Mouse (Mus musculus): Measurements from ENCODE around the gene Ubash3b. TPM values are rescaled to one million over a fixed set of nuclear protein-coding genes. Genes with fewer than 3 reads are reported as not detected.

The Ubash3b gene
- polyA plus RNA-seq, 1 experiment from 2014 or later, result 5.2 TPM

DNA sequence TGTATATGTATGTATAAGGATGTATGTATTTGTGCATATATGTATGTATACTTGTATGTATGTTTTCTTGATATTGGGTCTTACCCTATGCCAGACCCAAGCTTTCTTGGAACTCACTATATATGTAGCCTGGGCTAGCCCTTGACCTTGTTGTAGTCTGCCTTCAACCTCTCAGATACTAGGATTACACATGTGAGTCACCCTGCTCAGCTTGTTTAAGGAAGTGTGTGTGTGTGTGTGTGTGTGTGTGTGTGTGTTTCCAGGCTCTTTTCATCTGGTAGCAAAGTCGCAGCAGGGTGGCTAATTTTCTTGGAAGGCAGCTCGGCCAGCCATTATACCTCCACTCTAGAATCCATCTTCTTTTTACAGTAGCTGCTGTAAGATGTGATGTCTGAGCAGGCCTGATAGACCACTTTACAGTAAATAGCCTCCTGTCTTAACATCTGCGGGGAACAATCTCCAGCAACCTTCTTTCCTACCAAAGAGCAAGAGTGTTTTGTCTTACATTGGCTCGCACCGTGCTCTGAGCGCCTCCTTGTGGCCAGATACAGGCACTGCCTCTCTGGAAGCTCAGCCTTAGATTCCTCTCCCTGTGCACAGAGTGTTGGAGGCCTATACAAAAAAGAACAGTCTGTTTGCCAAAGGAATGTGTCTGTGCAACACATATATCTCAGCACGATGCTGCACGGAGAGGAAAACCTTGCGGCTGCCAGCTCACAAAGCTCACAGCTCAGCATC is 29.4 kb upstream of the Ubash3b start:
- Histone ChIP-seq H3K27ac (ENCODE audit: low read length) (no peak overlapping the region), H3K9ac (ENCODE audit: low read length) (no peak overlapping the region), H3K4me3 (ENCODE audit: low read length) (no peak overlapping the region), H3K9me3 (ENCODE audit: control insufficient read depth, low read length) (no peaks in the 10 kb centered on the region), H3K36me3 (ENCODE audit: control insufficient read depth, insufficient read depth, low read length) (no peaks in the 10 kb centered on the region), H3K4me1 (replicated peaks; ENCODE audit: control insufficient read depth, insufficient read depth, low read length) (no peaks in the 10 kb centered on the region), H3K4me2 (ENCODE audit: low read depth, low read length) (no peak overlapping the region), H3K27me3 (ENCODE audit: control insufficient read depth, insufficient read depth, low read depth, low read length) (no peaks in the 10 kb centered on the region)
- 19% methylated on average over 9 of the region's 9 CpGs for WGBS
- peak; percentile 70 for ATAC-seq (ENCODE audit: low read depth)

- H3K4me1 ChIP-seq (replicated peaks; ENCODE audit: control insufficient read depth, insufficient read depth, low read length), result no peaks in the 10 kb centered on the region; the same call in 1 of the 2 replicates
- no peak overlapping the region for H3K9ac ChIP-seq (ENCODE audit: low read length)
- no peak overlapping the region for H3K4me2 ChIP-seq (ENCODE audit: low read depth, low read length)
- H3K4me3 ChIP-seq (ENCODE audit: low read length), result no peak overlapping the region
- WGBS, result 81% methylated on average over 4 of the region's 4 CpGs
- H3K27me3 ChIP-seq (ENCODE audit: control insufficient read depth, insufficient read depth, low read depth, low read length), result no peaks in the 10 kb centered on the region
- ATAC-seq (ENCODE audit: low read depth), result no peak
- H3K27ac ChIP-seq (ENCODE audit: low read length), result no peak overlapping the region
- H3K9me3 ChIP-seq (ENCODE audit: control insufficient read depth, low read length), result no peaks in the 10 kb centered on the region
- H3K36me3 ChIP-seq (ENCODE audit: control insufficient read depth, insufficient read depth, low read length), result no peaks in the 10 kb centered on the region
Observed at GRCm38 (mm10) chr9:41187939-41188338, 26.4 kb upstream of the Ubash3b start.

DNA sequence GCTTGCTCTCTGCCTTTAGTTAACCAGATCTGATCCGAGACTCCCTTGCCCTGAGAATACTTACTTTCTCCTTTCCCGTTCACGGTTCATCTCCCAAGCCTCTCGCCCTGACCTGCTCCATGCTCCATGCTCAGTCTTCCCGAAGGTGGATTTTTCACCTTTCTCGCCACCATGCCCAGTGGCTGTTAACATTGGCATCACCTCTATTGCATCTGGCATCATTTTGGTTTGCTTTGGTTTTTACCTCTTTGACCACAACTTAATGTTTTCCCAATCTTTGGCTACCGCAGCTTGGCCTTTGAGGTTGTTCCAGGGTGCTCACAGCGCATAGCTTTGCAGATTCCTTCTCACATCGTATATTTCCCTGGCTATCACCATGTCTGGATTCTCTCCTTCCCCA is 26.0 kb upstream of the Ubash3b start:
- no peaks in the 10 kb centered on the region; the same call in 1 of the 2 replicates for H3K4me1 ChIP-seq (replicated peaks; ENCODE audit: control insufficient read depth, insufficient read depth, low read length)
- H3K9ac ChIP-seq (ENCODE audit: low read length), result no peak overlapping the region
- no peak overlapping the region for H3K27ac ChIP-seq (ENCODE audit: low read length)
- no peaks in the 10 kb centered on the region for H3K36me3 ChIP-seq (ENCODE audit: control insufficient read depth, insufficient read depth, low read length)
- WGBS, result 84% methylated on average over 9 of the region's 9 CpGs
- H3K9me3 ChIP-seq (ENCODE audit: control insufficient read depth, low read length), result no peaks in the 10 kb centered on the region
- H3K27me3 ChIP-seq (ENCODE audit: control insufficient read depth, insufficient read depth, low read depth, low read length), result no peaks in the 10 kb centered on the region
- ATAC-seq (ENCODE audit: low read depth), result no peak
- no peak overlapping the region for H3K4me2 ChIP-seq (ENCODE audit: low read depth, low read length)
- H3K4me3 ChIP-seq (ENCODE audit: low read length), result no peak overlapping the region

DNA sequence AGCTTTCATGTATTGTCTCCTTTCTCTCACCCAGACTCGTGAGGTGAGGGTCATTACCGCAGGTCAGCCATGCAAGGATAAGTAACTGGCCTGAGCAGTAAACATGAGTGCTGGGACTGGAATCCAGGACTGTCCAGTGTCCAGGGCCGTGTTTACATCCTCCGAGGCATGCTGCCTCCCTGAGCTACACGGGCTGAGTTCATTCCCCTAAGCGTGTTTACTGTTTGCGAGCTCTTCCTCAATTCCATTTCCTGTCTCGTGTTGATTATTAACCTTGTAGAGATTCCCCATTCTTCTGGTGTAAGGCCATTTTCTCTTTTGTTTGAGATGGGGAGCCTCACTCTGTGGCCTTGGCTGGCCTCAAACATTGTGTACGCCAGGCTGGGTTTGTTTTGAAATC is 23.8 kb upstream of the Ubash3b start:
- H3K36me3 ChIP-seq (ENCODE audit: control insufficient read depth, insufficient read depth, low read length), result no peaks in the 10 kb centered on the region
- no peaks in the 10 kb centered on the region; the same call in 1 of the 2 replicates for H3K4me1 ChIP-seq (replicated peaks; ENCODE audit: control insufficient read depth, insufficient read depth, low read length)
- H3K4me2 ChIP-seq (ENCODE audit: low read depth, low read length), result no peak overlapping the region
- H3K27me3 ChIP-seq (ENCODE audit: control insufficient read depth, insufficient read depth, low read depth, low read length), result no peaks in the 10 kb centered on the region
- WGBS, result 36% methylated on average over 9 of the region's 9 CpGs
- H3K9me3 ChIP-seq (ENCODE audit: control insufficient read depth, low read length), result no peaks in the 10 kb centered on the region
- no peak for ATAC-seq (ENCODE audit: low read depth)
- no peak overlapping the region for H3K9ac ChIP-seq (ENCODE audit: low read length)
- H3K4me3 ChIP-seq (ENCODE audit: low read length), result no peak overlapping the region
- no peak overlapping the region for H3K27ac ChIP-seq (ENCODE audit: low read length)

- no peaks in the 10 kb centered on the region for H3K9me3 ChIP-seq (ENCODE audit: control insufficient read depth, low read length)
- ATAC-seq (ENCODE audit: low read depth), result no peak
- H3K4me2 ChIP-seq (ENCODE audit: low read depth, low read length), result no peak overlapping the region
- H3K4me1 ChIP-seq (replicated peaks; ENCODE audit: control insufficient read depth, insufficient read depth, low read length), result no peaks in the 10 kb centered on the region; the same call in 1 of the 2 replicates
- H3K4me3 ChIP-seq (ENCODE audit: low read length), result no peak overlapping the region
- H3K27ac ChIP-seq (ENCODE audit: low read length), result no peak overlapping the region
- no peak overlapping the region for H3K9ac ChIP-seq (ENCODE audit: low read length)
- H3K27me3 ChIP-seq (ENCODE audit: control insufficient read depth, insufficient read depth, low read depth, low read length), result no peaks in the 10 kb centered on the region
- no peaks in the 10 kb centered on the region for H3K36me3 ChIP-seq (ENCODE audit: control insufficient read depth, insufficient read depth, low read length)
Observed at GRCm38 (mm10) chr9:41182550-41182949, 21.1 kb upstream of the Ubash3b start.

DNA sequence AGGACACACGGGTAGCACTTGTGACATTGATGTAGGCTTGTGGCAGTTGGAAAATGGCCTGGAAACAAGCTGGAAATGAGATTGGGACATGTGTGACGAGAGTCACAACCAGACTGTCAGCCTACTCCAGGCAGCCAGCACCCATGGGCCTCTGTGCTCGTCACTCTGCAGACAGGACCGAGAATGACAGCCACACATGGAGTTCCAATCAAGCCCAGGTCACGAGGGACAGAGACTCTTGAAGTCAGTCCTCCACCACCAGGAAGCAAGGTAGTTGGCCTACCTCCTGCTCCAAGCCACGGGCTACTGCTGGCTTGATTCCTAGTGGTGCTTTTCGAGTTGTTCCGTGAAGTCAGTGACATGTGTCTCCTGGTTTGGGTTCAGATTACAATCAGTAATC is 20.3 kb upstream of the Ubash3b start:
- no peak overlapping the region for H3K9ac ChIP-seq (ENCODE audit: low read length)
- no peak overlapping the region for H3K4me3 ChIP-seq (ENCODE audit: low read length)
- no peak overlapping the region for H3K4me2 ChIP-seq (ENCODE audit: low read depth, low read length)
- no peaks in the 10 kb centered on the region for H3K9me3 ChIP-seq (ENCODE audit: control insufficient read depth, low read length)
- no peak for ATAC-seq (ENCODE audit: low read depth)
- WGBS, result 72% methylated on average over 8 of the region's 8 CpGs
- H3K4me1 ChIP-seq (replicated peaks; ENCODE audit: control insufficient read depth, insufficient read depth, low read length), result no peaks in the 10 kb centered on the region; the same call in 1 of the 2 replicates
- H3K36me3 ChIP-seq (ENCODE audit: control insufficient read depth, insufficient read depth, low read length), result no peaks in the 10 kb centered on the region
- H3K27ac ChIP-seq (ENCODE audit: low read length), result no peak overlapping the region
- H3K27me3 ChIP-seq (ENCODE audit: control insufficient read depth, insufficient read depth, low read depth, low read length), result no peaks in the 10 kb centered on the region

- no peak overlapping the region for H3K9ac ChIP-seq (ENCODE audit: low read length)
- H3K9me3 ChIP-seq (ENCODE audit: control insufficient read depth, low read length), result no peaks in the 10 kb centered on the region
- no peaks in the 10 kb centered on the region for H3K27me3 ChIP-seq (ENCODE audit: control insufficient read depth, insufficient read depth, low read depth, low read length)
- no peak overlapping the region for H3K4me2 ChIP-seq (ENCODE audit: low read depth, low read length)
- no peaks in the 10 kb centered on the region for H3K36me3 ChIP-seq (ENCODE audit: control insufficient read depth, insufficient read depth, low read length)
- ATAC-seq (ENCODE audit: low read depth), result no peak
- no peak overlapping the region for H3K27ac ChIP-seq (ENCODE audit: low read length)
- no peak overlapping the region for H3K4me3 ChIP-seq (ENCODE audit: low read length)
- 75% methylated on average over 9 of the region's 9 CpGs for WGBS
- H3K4me1 ChIP-seq (replicated peaks; ENCODE audit: control insufficient read depth, insufficient read depth, low read length), result no peaks in the 10 kb centered on the region; the same call in 1 of the 2 replicates
Observed at GRCm38 (mm10) chr9:41181372-41181771, 19.9 kb upstream of the Ubash3b start.

- H3K27ac ChIP-seq (ENCODE audit: low read length), result no peak overlapping the region
- H3K36me3 ChIP-seq (ENCODE audit: control insufficient read depth, insufficient read depth, low read length), result no peaks in the 10 kb centered on the region
- no peaks in the 10 kb centered on the region for H3K27me3 ChIP-seq (ENCODE audit: control insufficient read depth, insufficient read depth, low read depth, low read length)
- no peak overlapping the region for H3K4me2 ChIP-seq (ENCODE audit: low read depth, low read length)
- no peak overlapping the region for H3K4me3 ChIP-seq (ENCODE audit: low read length)
- no peak overlapping the region for H3K9ac ChIP-seq (ENCODE audit: low read length)
- WGBS, result 66% methylated on average over 5 of the region's 5 CpGs
- no peaks in the 10 kb centered on the region for H3K4me1 ChIP-seq (replicated peaks; ENCODE audit: control insufficient read depth, insufficient read depth, low read length)
- H3K9me3 ChIP-seq (ENCODE audit: control insufficient read depth, low read length), result no peaks in the 10 kb centered on the region
- ATAC-seq (ENCODE audit: low read depth), result no peak
Observed at GRCm38 (mm10) chr9:41179056-41179455, 17.6 kb upstream of the Ubash3b start.

DNA sequence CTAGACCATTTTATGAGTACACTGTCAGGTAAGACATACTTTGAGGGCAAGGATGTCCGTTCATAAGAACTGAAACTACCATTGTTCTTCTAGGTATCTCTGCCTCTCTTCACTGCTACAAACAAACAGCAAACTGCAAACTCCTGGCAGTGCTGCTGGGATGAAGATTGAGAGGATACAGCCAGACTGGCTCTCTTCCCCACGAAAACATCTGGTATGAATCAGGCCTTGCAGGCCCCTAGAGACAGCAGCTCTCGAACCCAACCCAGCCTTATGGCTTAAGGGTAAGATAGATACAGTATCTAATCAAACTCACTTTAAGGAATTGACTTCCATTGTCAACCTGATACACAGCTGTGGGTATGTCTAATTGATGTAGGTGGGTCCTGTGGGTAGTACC is 11.7 kb upstream of the Ubash3b start:
- no peaks in the 10 kb centered on the region for H3K9me3 ChIP-seq (ENCODE audit: control insufficient read depth, low read length)
- H3K27me3 ChIP-seq (ENCODE audit: control insufficient read depth, insufficient read depth, low read depth, low read length), result no peaks in the 10 kb centered on the region
- ATAC-seq (ENCODE audit: low read depth), result no peak
- no peak overlapping the region for H3K4me3 ChIP-seq (ENCODE audit: low read length)
- H3K36me3 ChIP-seq (ENCODE audit: control insufficient read depth, insufficient read depth, low read length), result no peaks in the 10 kb centered on the region
- WGBS, result 63% methylated on average over 3 of the region's 3 CpGs
- H3K27ac ChIP-seq (ENCODE audit: low read length), result no peak overlapping the region
- no peak overlapping the region for H3K9ac ChIP-seq (ENCODE audit: low read length)
- no peak overlapping the region for H3K4me2 ChIP-seq (ENCODE audit: low read depth, low read length)
- H3K4me1 ChIP-seq (replicated peaks; ENCODE audit: control insufficient read depth, insufficient read depth, low read length), result no peaks in the 10 kb centered on the region

Data from lung, embryonic 16.5 days (tissue).